In genomic region chr4:126200656-126201055, GRCm38 (mm10) we compare ENCODE assay signal across 8 mouse cellular contexts. TPM values are rescaled to one million over a fixed set of nuclear protein-coding genes. Genes with fewer than 3 reads are reported as not detected.
DNase-seq lines count a peak whose midpoint lies in the region; ATAC-seq and TF ChIP-seq lines count a peak whose summit lies in the region.

No protein-coding gene starts in this region.

- no peak for ATAC-seq in forebrain, embryonic 14.5 days
- ATAC-seq in liver, embryonic 11.5 days (replicated peaks; ENCODE audit: low FRiP score) = no peak

- H3K4me2 ChIP-seq in forebrain, embryonic 14.5 days (ENCODE audit: low read length) = peak overlapping the region; percentile 78
- peak overlapping the region; percentile 89 for H3K4me2 ChIP-seq in liver, embryonic 11.5 days

- intact Hi-C loops in heart, postnatal 14 days (cut with DNase I) = no loop called here

- H3K27ac ChIP-seq in forebrain, embryonic 14.5 days (ENCODE audit: low read depth, low read length) = no peak overlapping the region
- H3K27ac ChIP-seq in liver, embryonic 11.5 days (ENCODE audit: low read depth, low read length) = no peak overlapping the region

- H3K79me2 ChIP-seq in C2C12 (ENCODE audit: control insufficient read depth, insufficient read depth) = peaks cover 67% of the 10 kb centered on the region

- DNase-seq in heart, adult 11 months = peak; percentile 83
- DNase-seq in heart, postnatal 14 days = no peak
- DNase-seq in forebrain, embryonic 14.5 days (ENCODE audit: low spot score) = no peak
- no peak for DNase-seq in liver, embryonic 11.5 days (ENCODE audit: low spot score)
- no peak for DNase-seq in embryo, embryonic 10.5 days (ENCODE audit: low spot score)
- DNase-seq in thymus, adult 18-20 months = no peak
- no peak for DNase-seq in kidney, adult 8-10 months

- peak overlapping the region; percentile 49 for H3ac ChIP-seq in C2C12 (ENCODE audit: control insufficient read depth, insufficient read length, low read depth)

- H3K36me3 ChIP-seq in C2C12 (ENCODE audit: control insufficient read depth, insufficient read depth) = peaks cover 20% of the 10 kb centered on the region
- 0 out of 2 replicates have a peak, but pooled peaks cover 3% of the 10 kb centered on the region for H3K36me3 ChIP-seq in forebrain, embryonic 14.5 days (ENCODE audit: control insufficient read depth, insufficient read depth, low read length)
- peaks cover 2% of the 10 kb centered on the region; the same call in 1 of the 2 replicates for H3K36me3 ChIP-seq in liver, embryonic 11.5 days (ENCODE audit: control insufficient read depth, insufficient read depth, low read length)

- WGBS in forebrain, embryonic 14.5 days = 77% methylated on average over 2 of the region's 2 CpGs
- 48% methylated on average over 2 of the region's 2 CpGs for WGBS in liver, embryonic 11.5 days

- no peaks in the 10 kb centered on the region for H3K9me3 ChIP-seq in forebrain, embryonic 14.5 days (replicated peaks; ENCODE audit: control insufficient read depth, low read length)
- no peaks in the 10 kb centered on the region for H3K9me3 ChIP-seq in liver, embryonic 11.5 days (ENCODE audit: control insufficient read depth, low read length)

- peaks cover 66% of the 10 kb centered on the region for H3K79me3 ChIP-seq in C2C12 (ENCODE audit: low read depth)

- H3K27me3 ChIP-seq in C2C12 (ENCODE audit: control insufficient read depth, insufficient read depth, insufficient read length) = no peaks in the 10 kb centered on the region
- H3K27me3 ChIP-seq in forebrain, embryonic 14.5 days (replicated peaks; ENCODE audit: control insufficient read depth, insufficient read depth, low read length) = no peaks in the 10 kb centered on the region
- H3K27me3 ChIP-seq in liver, embryonic 11.5 days (replicated peaks; ENCODE audit: control insufficient read depth, insufficient read depth, low read length) = no peaks in the 10 kb centered on the region

- H3K4me1 ChIP-seq in forebrain, embryonic 14.5 days (ENCODE audit: control insufficient read depth, insufficient read depth, low read length) = peaks cover 17% of the 10 kb centered on the region
- H3K4me1 ChIP-seq in liver, embryonic 11.5 days (replicated peaks; ENCODE audit: control insufficient read depth, insufficient read depth, low read length) = peaks cover 42% of the 10 kb centered on the region

- peak overlapping the region; percentile 69 for H3K4me3 ChIP-seq in C2C12 (ENCODE audit: insufficient read depth, poor library complexity, severe bottlenecking)
- H3K4me3 ChIP-seq in forebrain, embryonic 14.5 days (ENCODE audit: low read depth, low read length) = peak overlapping the region; percentile 77
- H3K4me3 ChIP-seq in liver, embryonic 11.5 days (ENCODE audit: low read depth, low read length) = peak overlapping the region; percentile 68

- H3K9ac ChIP-seq in forebrain, embryonic 14.5 days (ENCODE audit: low read length) = peak overlapping the region; percentile 25; the same call in 1 of the 2 replicates
- peak overlapping the region; percentile 90 for H3K9ac ChIP-seq in liver, embryonic 11.5 days (ENCODE audit: low read depth, low read length)

- no peak for TF ChIP-seq CTCF in C2C12 (IDR thresholded peaks at IDR 0.05; ENCODE audit: control insufficient read depth, insufficient read depth, insufficient read length)

TF ChIP-seq in C2C12, 6 proteins besides CTCF, POLR2A, EP300 and RAD21:
- TF ChIP-seq CEBPB (IDR thresholded peaks at IDR 0.05; ENCODE audit: low read depth) = no peak
- TF ChIP-seq MYOG (IDR thresholded peaks at IDR 0.05; ENCODE audit: control insufficient read depth, extremely low read depth, insufficient read length) = no peak
- TF ChIP-seq USF1 (IDR thresholded peaks at IDR 0.05; ENCODE audit: low read depth) = no peak
- no peak for TF ChIP-seq FOSL1 (IDR thresholded peaks at IDR 0.05; ENCODE audit: insufficient read depth, low read length, poor library complexity, severe bottlenecking)
- TF ChIP-seq MYOD1 (IDR thresholded peaks at IDR 0.05; ENCODE audit: control insufficient read depth, insufficient read length, low read depth) = no peak
- no peak for TF ChIP-seq MAX (IDR thresholded peaks at IDR 0.05)

RNA-seq across cellular contexts. Expression of gene Thrap3, which starts 1.9 kb away (rescaled TPM):
- total RNA-seq in heart, postnatal 14 days (2021) = 100 to 1,000 TPM; 130 to 144 TPM
- polyA plus RNA-seq in C2C12 (2012; fragmentation: generic; extraction: Trizol) = 85.7 TPM
- 128 and 152 TPM in 2 replicates for polyA plus RNA-seq in forebrain, embryonic 14.5 days (2014; fragmentation: Nextera tagmentation; extraction: Ambion mirVana)
- polyA plus RNA-seq in liver, embryonic 11.5 days (2014; fragmentation: Nextera tagmentation; extraction: Ambion mirVana) = 199 and 207 TPM in 2 replicates

RNA-seq across cellular contexts. Expression of gene Sh3d21, which starts 37.4 kb away (rescaled TPM):
- total RNA-seq in heart, postnatal 14 days (2021) = 1 to 10 TPM; 3.0 to 3.1 TPM
- 0.27 TPM for polyA plus RNA-seq in C2C12 (2012; fragmentation: generic; extraction: Trizol)
- 1.1 TPM in 2 replicates for polyA plus RNA-seq in forebrain, embryonic 14.5 days (2014; fragmentation: Nextera tagmentation; extraction: Ambion mirVana)
- 2.3 TPM in 2 replicates for polyA plus RNA-seq in liver, embryonic 11.5 days (2014; fragmentation: Nextera tagmentation; extraction: Ambion mirVana)

RNA-seq across cellular contexts. Expression of gene Eva1b, which starts 53.1 kb away (rescaled TPM):
- total RNA-seq in heart, postnatal 14 days (2021) = 10 to 100 TPM; 23.3 to 24.9 TPM
- 51.6 TPM for polyA plus RNA-seq in C2C12 (2012; fragmentation: generic; extraction: Trizol)
- polyA plus RNA-seq in forebrain, embryonic 14.5 days (2014; fragmentation: Nextera tagmentation; extraction: Ambion mirVana) = 13.4 and 14.2 TPM in 2 replicates
- 25.3 and 28.1 TPM in 2 replicates for polyA plus RNA-seq in liver, embryonic 11.5 days (2014; fragmentation: Nextera tagmentation; extraction: Ambion mirVana)

RNA-seq across cellular contexts. Expression of gene Map7d1, which starts 55.5 kb away (rescaled TPM):
- 100 to 1,000 TPM; 242 to 246 TPM for total RNA-seq in heart, postnatal 14 days (2021)
- polyA plus RNA-seq in C2C12 (2012; fragmentation: generic; extraction: Trizol) = 130 TPM
- polyA plus RNA-seq in forebrain, embryonic 14.5 days (2014; fragmentation: Nextera tagmentation; extraction: Ambion mirVana) = 54.8 and 67.8 TPM in 2 replicates
- 26.5 and 28.9 TPM in 2 replicates for polyA plus RNA-seq in liver, embryonic 11.5 days (2014; fragmentation: Nextera tagmentation; extraction: Ambion mirVana)
